Mouse (Mus musculus) megakaryocyte, embryonic 14.5 days (primary cell): ENCODE measurements at regions not wholly inside any gene's neighbourhood (a gene's known extent, or its start where the extent isn't known, plus 50 kb on each side); places are given as distances from the start of the nearest gene placed in this dataset.

ENCODE experiments used
- FLI1 ChIP-seq: IDR thresholded peaks from 2 replicates; pipeline ENCODE4 v1.6.1; 2012; ENCODE audit warnings: low read length, inconsistent platforms, mixed read lengths
- GATA1 ChIP-seq: IDR thresholded peaks from 3 replicates; pipeline ENCODE4 v1.6.1; 2012; ENCODE audit warnings: mixed read lengths, low read length, inconsistent platforms, borderline replicate concordance

DNA sequence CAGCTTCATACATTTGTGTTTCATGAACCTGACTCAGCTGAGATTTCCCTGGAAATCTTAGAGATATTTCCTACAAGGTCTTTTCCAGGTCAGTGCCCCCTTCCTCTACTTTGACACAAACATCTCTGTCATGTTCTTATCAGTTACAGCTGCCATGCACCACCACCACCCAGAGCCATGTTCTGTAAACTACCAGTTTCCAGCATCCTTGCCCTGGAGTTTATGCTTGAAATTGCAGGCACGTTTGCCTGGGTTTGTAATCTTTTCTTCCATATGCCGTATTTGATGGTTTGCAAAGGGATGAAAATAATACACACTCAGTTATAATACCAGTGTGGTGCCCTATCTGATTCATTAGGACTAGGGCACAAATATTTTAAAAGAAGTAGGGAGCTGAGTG lies 176.6 kb upstream of the Hnrnpa3 start:
- no peak for TF ChIP-seq GATA1
- TF ChIP-seq FLI1: no peak
